Comparison of ENCODE assay signal across 9 mouse cellular contexts in the genomic region with DNA sequence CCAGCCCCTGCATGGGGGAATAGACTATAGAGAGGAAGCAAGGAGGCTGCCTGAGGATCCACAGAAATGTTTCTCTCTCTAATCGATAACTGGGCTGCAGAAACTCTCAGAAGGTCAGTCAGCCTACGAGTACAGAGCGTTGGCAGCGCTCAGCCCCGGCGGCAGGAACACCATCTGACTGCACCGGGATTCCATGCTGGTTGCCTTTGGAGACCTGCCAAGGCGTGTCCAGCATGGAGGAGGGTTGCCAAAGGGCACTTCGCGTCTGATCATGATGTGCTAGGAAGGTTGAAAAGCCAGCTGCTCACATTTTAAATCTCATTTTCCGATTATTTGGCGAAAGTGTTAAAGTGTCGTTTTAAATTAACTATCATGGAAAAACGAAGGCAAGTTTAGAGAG. TPM values are rescaled to one million over a fixed set of nuclear protein-coding genes. Genes with fewer than 3 reads are reported as not detected.
DNase-seq lines count a peak whose midpoint lies in the region; ATAC-seq and TF ChIP-seq lines count a peak whose summit lies in the region.
"Had no signal": no experiment of that assay in that cellular context is flagged by ENCODE, and none has a peak within 500 bp of the region (broad histone marks: within the 10 kb centered on the region; RNA-seq: fewer than 3 reads in every experiment).

No protein-coding gene starts in this region.

- H3K27me3 ChIP-seq in heart, adult 2 months (ENCODE audit: control insufficient read depth, insufficient read depth, low read length), result no peaks in the 10 kb centered on the region
- H3K27me3 ChIP-seq in heart, embryonic 12.5 days (replicated peaks), result no peaks in the 10 kb centered on the region
- peaks cover 6% of the 10 kb centered on the region for H3K27me3 ChIP-seq in Patski
- no peaks in the 10 kb centered on the region for H3K27me3 ChIP-seq in hindbrain, embryonic 16.5 days (replicated peaks; ENCODE audit: control insufficient read depth, insufficient read depth, low read length)
- H3K27me3 ChIP-seq in intestine, embryonic 15.5 days (replicated peaks), result no peaks in the 10 kb centered on the region
- H3K27me3 ChIP-seq: limb, embryonic 13.5 days had no signal

- intact Hi-C loops in heart, adult 2 months (cut with DNase I), result no loop called here

- CTCF ChIA-PET in Patski (lab: Charles Lee), result interaction anchor here (0.9 kb wide), 1 partner anchor 189 kb away, joined by 5 read pairs; no protein-coding TSS in a partner anchor

- no peak for ATAC-seq in heart, embryonic 12.5 days (ENCODE audit: insufficient number of reproducible peaks, low FRiP score)
- ATAC-seq in Patski, result no peak
- peak; percentile 51 for ATAC-seq in hindbrain, embryonic 16.5 days
- ATAC-seq in intestine, embryonic 15.5 days, result no peak

- POLR2A ChIA-PET in Patski (lab: Charles Lee), result no interaction called here

- TF ChIP-seq POLR2A in heart, adult 2 months (IDR thresholded peaks at IDR 0.05; ENCODE audit: insufficient read depth, low read depth, low read length), result no peak

- no peak overlapping the region for H3K4me2 ChIP-seq in heart, embryonic 12.5 days
- 0 out of 2 replicates have a peak overlapping the region, but pooled peaks have one; percentile 3 for H3K4me2 ChIP-seq in hindbrain, embryonic 16.5 days (ENCODE audit: low read length)
- H3K4me2 ChIP-seq in intestine, embryonic 15.5 days (replicated peaks), result no peak overlapping the region
- H3K4me2 ChIP-seq: limb, embryonic 13.5 days had no signal

- H3K36me3 ChIP-seq in heart, adult 2 months (ENCODE audit: control insufficient read depth, insufficient read depth, low read length), result no peaks in the 10 kb centered on the region
- no peaks in the 10 kb centered on the region for H3K36me3 ChIP-seq in heart, embryonic 12.5 days
- no peaks in the 10 kb centered on the region for H3K36me3 ChIP-seq in hindbrain, embryonic 16.5 days (ENCODE audit: control insufficient read depth, insufficient read depth, low read length)
- no peaks in the 10 kb centered on the region for H3K36me3 ChIP-seq in intestine, embryonic 15.5 days
- H3K36me3 ChIP-seq: limb, embryonic 13.5 days had no signal

- H3K4me3 ChIP-seq in heart, adult 2 months, result no peak overlapping the region
- H3K4me3 ChIP-seq in heart, embryonic 12.5 days, result no peak overlapping the region
- H3K4me3 ChIP-seq in hindbrain, embryonic 16.5 days (ENCODE audit: low read length), result no peak overlapping the region
- H3K4me3 ChIP-seq in intestine, embryonic 15.5 days (replicated peaks), result no peak overlapping the region
- H3K4me3 ChIP-seq: limb, embryonic 13.5 days had no signal

- no peaks in the 10 kb centered on the region for H3K4me1 ChIP-seq in heart, adult 2 months (ENCODE audit: control insufficient read depth, insufficient read depth, low read length)
- H3K4me1 ChIP-seq in heart, embryonic 12.5 days (replicated peaks), result 0 out of 2 replicates have a peak, but pooled peaks cover 7% of the 10 kb centered on the region
- peaks cover 4% of the 10 kb centered on the region; the same call in 1 of the 2 replicates for H3K4me1 ChIP-seq in hindbrain, embryonic 16.5 days (ENCODE audit: control insufficient read depth, insufficient read depth, low read depth, low read length)
- H3K4me1 ChIP-seq in intestine, embryonic 15.5 days (replicated peaks), result no peaks in the 10 kb centered on the region

- no peak overlapping the region for H3K27ac ChIP-seq in heart, adult 2 months
- no peak overlapping the region for H3K27ac ChIP-seq in heart, embryonic 12.5 days (ENCODE audit: poor library complexity, severe bottlenecking)
- H3K27ac ChIP-seq in hindbrain, embryonic 16.5 days (ENCODE audit: low read depth, low read length), result peak overlapping the region; percentile 15; the same call in 1 of the 2 replicates
- no peak overlapping the region for H3K27ac ChIP-seq in intestine, embryonic 15.5 days
- H3K27ac ChIP-seq: limb, embryonic 13.5 days had no signal

- no peaks in the 10 kb centered on the region for H3K9me3 ChIP-seq in heart, embryonic 12.5 days (replicated peaks)
- no peaks in the 10 kb centered on the region for H3K9me3 ChIP-seq in hindbrain, embryonic 16.5 days (ENCODE audit: control insufficient read depth, low read length)
- H3K9me3 ChIP-seq in intestine, embryonic 15.5 days, result no peaks in the 10 kb centered on the region
- H3K9me3 ChIP-seq: limb, embryonic 13.5 days had no signal

- TF ChIP-seq EP300 in heart, adult 2 months (IDR thresholded peaks at IDR 0.05; ENCODE audit: insufficient read depth, low read depth, low read length), result no peak

- in situ Hi-C loops in Patski (cut with MboI; ENCODE audit: low pct_unique_long_range_greater_than_20kb), result loop anchor here (10.0 kb wide), 1 partner anchor 550 kb away; no protein-coding TSS in a partner anchor

- 43% methylated on average over 14 of the region's 14 CpGs for WGBS in heart, adult 2 months
- 66% methylated on average over 14 of the region's 14 CpGs for WGBS in heart, embryonic 12.5 days
- WGBS in hindbrain, embryonic 16.5 days, result 26% methylated on average over 14 of the region's 14 CpGs
- WGBS in intestine, embryonic 15.5 days, result 71% methylated on average over 14 of the region's 14 CpGs

- no peaks in the 10 kb centered on the region for H3K79me2 ChIP-seq in heart, adult 2 months (replicated peaks; ENCODE audit: control insufficient read depth, insufficient read depth, low read length)

- no peak for TF ChIP-seq CTCF in heart, adult 2 months (IDR thresholded peaks at IDR 0.05)
- no peak for TF ChIP-seq CTCF in Patski (IDR thresholded peaks at IDR 0.05)

- H3K9ac ChIP-seq in heart, adult 2 months (ENCODE audit: low read depth, low read length), result no peak overlapping the region
- no peak overlapping the region for H3K9ac ChIP-seq in heart, embryonic 12.5 days
- no peak overlapping the region for H3K9ac ChIP-seq in hindbrain, embryonic 16.5 days (ENCODE audit: low read depth, low read length)
- H3K9ac ChIP-seq in intestine, embryonic 15.5 days, result no peak overlapping the region
- H3K9ac ChIP-seq: limb, embryonic 13.5 days had no signal

- DNase-seq in heart, adult 2 months, result peak; percentile 67 to 75
- peak; percentile 27 for DNase-seq in Patski (ENCODE audit: low read depth, low spot score)
- peak; percentile 93 for DNase-seq in cerebellum, postnatal 36 days
- DNase-seq in ovary, postnatal 14 days (ENCODE audit: low spot score), result peak; percentile 34
- DNase-seq in B cell, adult 2 months, result no peak

RNA-seq across cellular contexts. Expression of gene Cd83, which starts 49.9 kb away (rescaled TPM):
- 1 to 10 TPM; 2.4 to 2.8 TPM for total RNA-seq in heart, adult 2 months (2021)
- polyA plus RNA-seq in heart, adult 2 months (2012; rRNA removed), result 3.2 and 4.3 TPM in 2 replicates
- 1.4 and 1.5 TPM in 2 replicates for polyA plus RNA-seq in heart, embryonic 12.5 days (2016; fragmentation: Nextera tagmentation; extraction: Ambion mirVana)
- not detected for polyA plus RNA-seq in Patski (2021)
- polyA plus RNA-seq in hindbrain, embryonic 16.5 days (2015; fragmentation: Nextera tagmentation; extraction: Ambion mirVana), result 33.9 and 36.4 TPM in 2 replicates
- polyA plus RNA-seq in intestine, embryonic 15.5 days (2015; fragmentation: Nextera tagmentation; extraction: Ambion mirVana), result 9.1 and 10.3 TPM in 2 replicates

Comparison
In these comparisons a context has a peak if more than half of its experiments do, and no peak if none do; other contexts are left out.
1. DNase-seq: peak in heart, adult 2 months (2 of 2), Patski (single experiment), cerebellum, postnatal 36 days (2 of 2) and ovary, postnatal 14 days (single experiment); none in B cell, adult 2 months (0 of 2).